Mouse (Mus musculus) cerebellum, adult (tissue): ENCODE results near the gene Hacd3.
"Not testable (repeated sequence)": the region's sequence is repeated elsewhere in the genome, so short reads cannot be mapped to it uniquely, and the experiment has no call there.

Experiments used
- ATAC-seq: cut with Nextera tagmentation; 2 replicates; pipeline ENCODE4 v1.9.2; 2017; ENCODE audit warnings: mild to moderate bottlenecking, moderate library complexity, mixed read lengths; ENCODE audit not compliant: insufficient number of reproducible peaks, low FRiP score, low TSS enrichment

Hacd3 gene

GRCm38 (mm10) chr9:65020991-65021886 is at the start of gene Hacd3:
Hacd3 (minus strand) TSS chr9:65021693.
- peak; percentile 89 for ATAC-seq

DNA sequence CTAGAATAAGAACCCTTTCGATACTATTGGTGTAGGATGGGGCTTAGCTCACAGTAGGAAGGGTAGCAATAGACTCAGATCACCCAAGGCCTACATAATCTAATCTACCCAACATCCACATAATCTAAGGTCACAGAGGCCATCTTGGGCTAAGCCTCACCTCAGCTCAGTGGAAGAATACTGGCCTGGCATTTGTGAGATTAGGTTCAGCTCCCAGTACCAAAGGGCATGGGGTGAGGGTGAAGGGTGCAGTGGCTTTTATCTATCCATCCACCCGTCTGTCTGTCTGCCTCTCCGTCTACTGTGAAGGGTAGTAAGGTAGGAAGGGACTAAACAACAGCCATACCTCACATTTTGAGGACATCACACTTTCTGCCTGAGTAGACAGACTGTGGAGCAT is 49.1 kb upstream of the Hacd3 start:
- no peak for ATAC-seq

GRCm38 (mm10) chr9:65064251-65064650 is 42.8 kb upstream of the Hacd3 start:
- no peak for ATAC-seq

- no peak for ATAC-seq
These were observed 29.5 kb upstream of the Hacd3 start for GRCm38 (mm10) chr9:65050981-65051380.

DNA sequence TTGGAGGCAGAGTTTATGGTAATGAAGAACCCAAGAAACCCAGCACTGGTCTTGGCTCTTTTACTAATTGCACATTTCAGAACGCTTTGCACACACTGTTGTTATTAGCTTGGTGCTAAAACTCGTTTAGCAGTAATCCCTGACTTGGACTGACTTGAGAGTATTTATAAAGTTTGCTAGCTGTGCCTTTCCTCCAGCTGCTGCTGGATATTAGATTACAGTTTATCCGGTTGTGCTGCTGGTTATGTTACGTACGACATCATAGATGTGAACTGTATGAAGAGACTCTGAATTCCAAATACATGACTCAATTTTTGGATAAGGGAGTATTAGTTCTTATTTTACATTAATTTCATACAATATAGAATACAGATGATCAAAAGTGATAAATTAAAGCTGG is 27.9 kb upstream of the Hacd3 start:
- no peak for ATAC-seq

GRCm38 (mm10) chr9:65046993-65047392 is 25.5 kb upstream of the Hacd3 start:
- ATAC-seq, result no peak

- ATAC-seq, result no peak
These were observed 19.9 kb upstream of the Hacd3 start for GRCm38 (mm10) chr9:65041430-65041829.

DNA sequence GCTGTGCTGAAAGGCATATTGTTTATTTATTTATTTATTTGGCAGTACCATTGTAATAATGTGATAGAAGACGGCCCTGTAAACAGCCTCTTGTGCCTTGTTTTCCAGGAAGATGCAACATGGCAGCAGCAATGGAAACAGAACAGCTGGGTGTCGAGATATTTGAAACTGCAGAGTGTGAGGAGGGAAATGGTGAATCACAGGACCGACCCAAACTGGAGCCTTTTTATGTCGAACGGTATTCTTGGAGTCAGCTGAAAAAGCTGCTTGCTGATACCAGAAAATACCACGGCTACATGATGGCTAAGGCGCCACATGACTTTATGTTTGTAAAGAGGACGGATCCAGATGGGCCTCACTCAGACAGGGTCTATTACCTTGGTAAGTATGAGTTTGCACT is 15.4 kb upstream of the Hacd3 start:
- ATAC-seq, result no peak

DNA sequence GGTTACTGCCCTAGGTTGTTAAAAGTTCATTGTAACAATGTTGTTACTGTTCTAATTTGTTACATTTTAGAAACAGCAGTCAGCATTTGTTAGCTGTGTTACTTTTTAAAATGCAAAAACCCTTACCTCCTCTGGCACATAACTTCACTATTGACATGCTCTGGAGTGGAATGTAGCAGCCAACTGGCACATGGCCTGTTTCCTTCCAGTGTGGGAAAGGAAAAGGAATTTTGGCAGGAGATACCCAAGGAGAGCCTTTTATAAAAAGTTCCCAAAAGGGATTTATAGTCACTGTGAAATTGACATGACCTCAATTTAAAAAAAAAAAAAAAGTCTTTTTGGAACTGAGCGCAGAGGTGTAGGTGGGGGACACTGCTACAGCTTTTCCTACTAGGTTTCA is 15.0 kb upstream of the Hacd3 start:
- ATAC-seq, result no peak

DNA sequence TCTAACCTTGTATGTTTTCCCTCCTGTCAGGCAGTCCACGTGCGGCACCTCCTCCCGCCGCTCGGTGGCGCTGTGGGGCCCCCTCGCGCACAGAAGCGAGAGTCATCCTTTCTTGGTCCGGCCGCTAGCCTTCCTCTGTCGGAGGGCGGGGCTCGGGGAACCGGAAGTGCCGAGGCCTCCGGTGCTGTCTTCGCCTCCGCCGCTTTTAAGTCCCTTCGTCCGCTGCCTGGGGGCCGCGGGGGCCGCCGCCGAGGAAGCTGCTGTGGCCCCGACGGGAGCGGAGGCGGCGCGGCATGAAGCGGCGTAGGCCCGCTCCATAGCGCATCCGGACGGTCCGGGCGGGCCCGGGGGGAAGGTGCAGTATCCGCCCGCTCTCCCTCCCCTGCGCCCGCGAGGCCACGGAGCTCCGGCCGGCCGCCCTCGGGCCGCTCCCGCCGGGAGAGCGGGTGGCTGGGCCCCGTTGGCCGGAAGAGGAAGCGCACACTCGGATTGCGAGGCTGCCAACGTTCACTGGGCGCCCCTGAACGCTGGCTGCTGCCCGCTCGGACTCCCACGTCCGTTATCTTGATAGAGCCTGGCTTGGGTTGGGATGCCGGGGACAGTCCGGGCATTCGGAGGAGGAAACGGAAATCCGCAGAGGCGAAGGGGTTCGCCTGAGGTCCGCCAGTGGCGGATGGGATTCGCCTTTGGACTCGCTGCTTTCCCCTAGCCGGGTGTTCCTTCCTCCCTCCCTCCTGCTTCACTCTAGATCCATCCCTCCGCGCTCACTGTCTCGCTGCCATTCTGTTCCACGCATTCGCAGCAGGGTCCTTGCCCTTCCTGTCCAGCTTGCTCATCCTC is 11.0 kb upstream of the Hacd3 start, which contains the start of gene Dpp8:
Dpp8 (plus strand) TSS at position 146 of the 840 bp plus-strand sequence.
- peak; percentile 95 for ATAC-seq

DNA sequence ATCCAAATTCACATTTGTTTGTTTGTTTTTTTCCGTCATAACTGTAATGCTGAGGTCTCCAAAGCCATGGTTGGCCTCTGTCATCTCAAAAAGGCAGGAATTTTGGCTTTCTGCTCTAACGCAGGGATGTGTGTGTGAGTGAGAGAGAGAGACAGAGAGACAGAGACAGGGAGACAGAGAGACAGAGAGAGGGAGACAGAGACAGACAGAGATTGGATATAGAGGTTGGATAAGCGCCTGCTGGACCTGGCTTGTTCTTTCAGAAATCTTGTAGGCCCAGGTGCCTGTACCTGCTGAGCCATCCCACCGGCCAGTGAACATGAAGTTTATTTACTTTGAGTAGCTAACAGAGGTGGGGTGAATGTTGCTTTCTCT is 10.4 kb upstream of the Hacd3 start:
- ATAC-seq, result no peak

- not testable (repeated sequence) for ATAC-seq
These were observed 9.9 kb upstream of the Hacd3 start for GRCm38 (mm10) chr9:65031355-65031754.

- no peak for ATAC-seq
These were observed 6.8 kb upstream of the Hacd3 start for GRCm38 (mm10) chr9:65028313-65028712.

DNA sequence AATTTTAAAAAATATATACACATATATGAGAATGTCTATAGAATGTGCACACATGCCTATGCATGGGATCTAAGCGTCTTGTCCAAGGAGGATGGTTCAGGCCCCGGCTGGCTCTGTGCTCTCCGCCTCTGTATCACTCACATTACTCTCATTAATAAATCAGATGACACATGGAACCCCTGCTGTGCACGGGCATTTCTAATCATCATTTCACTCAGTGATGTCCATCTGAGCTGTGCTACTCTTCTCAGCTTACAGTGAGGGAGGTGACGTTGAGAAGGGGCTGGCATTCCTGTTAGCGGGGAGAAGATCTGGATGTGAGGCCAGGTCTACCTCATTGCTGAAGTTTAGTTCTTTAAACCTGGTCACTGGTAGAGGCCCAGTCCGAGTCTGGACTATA is 5.7 kb upstream of the Hacd3 start:
- ATAC-seq, result no peak

DNA sequence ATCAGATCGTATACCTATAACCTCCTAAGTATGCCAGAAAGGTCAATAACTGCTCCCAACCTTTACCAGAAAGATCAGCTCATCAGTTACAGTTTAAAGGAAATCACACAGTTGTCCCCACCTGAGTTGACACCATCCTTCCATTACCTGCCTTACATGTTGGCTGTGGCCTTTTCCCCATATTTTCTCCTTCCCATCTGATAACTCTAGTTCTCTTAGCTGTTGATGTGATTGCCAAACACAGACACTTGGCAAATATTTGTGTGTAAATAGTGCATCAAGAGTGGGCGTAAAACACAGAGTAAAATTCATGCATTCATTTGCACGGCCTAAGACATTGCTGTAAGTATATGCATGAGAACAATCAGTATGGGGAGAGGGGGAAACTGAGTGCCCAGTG is 2.0 kb upstream of the Hacd3 start:
- no peak for ATAC-seq

- ATAC-seq, result no peak
These were observed 1.2 kb upstream of the Hacd3 start for GRCm38 (mm10) chr9:65022580-65023135.

DNA sequence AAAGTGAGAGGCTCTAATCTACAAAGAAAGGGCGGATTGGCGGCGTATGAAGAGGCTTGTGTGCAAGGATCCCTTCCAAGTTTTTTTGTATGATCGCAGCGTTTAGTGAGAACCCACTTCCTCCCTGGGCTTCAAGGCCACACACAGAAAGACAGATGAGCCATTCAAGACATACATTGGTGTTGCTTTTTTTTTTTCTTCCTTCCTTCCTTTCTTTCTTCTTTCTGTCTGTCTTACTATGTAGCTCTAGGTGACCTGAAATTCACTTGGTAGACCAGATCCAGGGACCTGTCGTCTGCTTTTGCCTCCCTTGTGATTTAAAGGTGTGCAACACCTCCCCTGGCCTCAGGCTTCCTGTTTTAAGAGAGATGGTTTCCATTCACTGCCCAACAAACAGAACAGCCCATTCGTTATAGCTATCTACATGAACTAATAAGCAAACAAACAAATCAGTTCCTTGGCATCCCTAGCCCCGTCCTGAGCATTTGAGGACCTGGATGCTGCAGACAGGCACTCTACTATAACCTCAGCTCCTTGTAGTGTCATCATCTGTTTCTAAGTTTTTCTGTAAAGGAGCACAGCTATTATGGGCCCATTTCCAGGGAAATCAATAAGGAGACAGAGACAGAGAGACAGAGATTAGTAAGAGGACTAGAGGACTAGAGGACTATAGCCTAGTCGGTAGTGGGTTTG is 540 bp upstream of the Hacd3 start:
- no peak for ATAC-seq

DNA sequence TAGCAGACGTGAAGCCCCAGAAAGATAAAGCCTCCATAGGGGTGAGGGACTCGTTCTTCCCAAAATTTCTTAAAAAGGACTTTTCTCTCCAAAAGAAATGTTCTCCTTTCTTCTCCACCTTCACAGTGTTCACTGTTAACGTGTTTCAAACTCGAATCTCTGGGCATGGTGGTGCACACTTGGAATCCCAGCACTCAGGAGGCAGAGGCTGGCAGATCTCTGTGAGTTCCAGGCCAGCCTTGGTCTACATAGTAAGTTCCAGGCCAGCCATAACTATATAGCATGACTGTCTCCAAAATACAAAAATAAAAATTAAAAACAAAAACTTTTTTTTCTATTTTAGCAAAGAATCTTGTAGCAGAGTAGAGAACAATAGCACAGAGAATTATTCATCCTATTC is 1.4 kb downstream of the Hacd3 start:
- no peak for ATAC-seq

GRCm38 (mm10) chr9:65019146-65019545 is 2.3 kb downstream of the Hacd3 start:
- no peak for ATAC-seq

DNA sequence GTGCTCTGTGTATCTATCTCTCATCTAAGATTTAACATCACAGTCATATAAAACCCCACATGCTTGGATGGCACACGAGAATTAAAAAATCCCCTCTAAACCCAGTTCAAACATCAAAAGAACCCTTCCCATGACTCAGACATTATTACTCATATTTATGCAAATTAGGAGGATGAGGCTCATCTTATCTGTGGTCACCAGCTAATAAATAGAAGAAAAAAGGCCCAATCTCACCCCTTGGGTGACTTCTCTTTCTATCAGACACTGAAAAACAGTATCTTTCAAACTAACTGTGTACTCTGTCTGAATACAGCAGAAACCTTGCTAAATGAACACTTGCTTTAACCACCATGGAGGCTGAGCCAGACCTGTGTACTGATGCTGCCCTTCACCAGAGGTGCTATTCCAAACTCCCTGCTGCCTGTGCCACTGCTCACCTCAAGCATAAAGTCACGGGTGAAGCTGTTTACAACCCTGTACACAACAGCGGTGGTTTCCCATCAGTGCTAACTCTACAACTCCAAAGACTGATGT is 2.8 kb downstream of the Hacd3 start:
- ATAC-seq, result no peak
